Mouse (Mus musculus): ENCODE measurements around the gene Apol8.

The Apol8 gene

DNA sequence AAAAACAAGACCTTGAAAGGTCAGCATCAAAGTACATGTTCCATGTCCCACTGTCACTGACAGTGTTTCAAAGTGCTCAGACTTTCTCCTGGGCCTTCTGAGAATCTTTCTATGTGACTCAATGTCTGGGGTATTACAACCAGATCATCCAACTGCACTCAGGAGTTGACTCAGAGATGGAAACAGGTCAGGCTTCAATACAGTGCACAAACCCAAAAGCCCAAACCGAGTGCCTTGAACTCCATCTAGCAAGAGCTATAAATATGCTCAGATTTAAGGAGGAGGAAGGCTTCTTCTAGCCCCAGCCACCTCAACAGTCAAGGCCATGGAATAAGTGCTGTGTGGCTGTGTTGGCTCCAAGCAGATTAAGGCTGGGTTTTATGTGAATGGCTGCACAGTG is 29.0 kb upstream of the Apol8 start:
- DNase-seq (ENCODE audit: low spot score) = no peak

DNA sequence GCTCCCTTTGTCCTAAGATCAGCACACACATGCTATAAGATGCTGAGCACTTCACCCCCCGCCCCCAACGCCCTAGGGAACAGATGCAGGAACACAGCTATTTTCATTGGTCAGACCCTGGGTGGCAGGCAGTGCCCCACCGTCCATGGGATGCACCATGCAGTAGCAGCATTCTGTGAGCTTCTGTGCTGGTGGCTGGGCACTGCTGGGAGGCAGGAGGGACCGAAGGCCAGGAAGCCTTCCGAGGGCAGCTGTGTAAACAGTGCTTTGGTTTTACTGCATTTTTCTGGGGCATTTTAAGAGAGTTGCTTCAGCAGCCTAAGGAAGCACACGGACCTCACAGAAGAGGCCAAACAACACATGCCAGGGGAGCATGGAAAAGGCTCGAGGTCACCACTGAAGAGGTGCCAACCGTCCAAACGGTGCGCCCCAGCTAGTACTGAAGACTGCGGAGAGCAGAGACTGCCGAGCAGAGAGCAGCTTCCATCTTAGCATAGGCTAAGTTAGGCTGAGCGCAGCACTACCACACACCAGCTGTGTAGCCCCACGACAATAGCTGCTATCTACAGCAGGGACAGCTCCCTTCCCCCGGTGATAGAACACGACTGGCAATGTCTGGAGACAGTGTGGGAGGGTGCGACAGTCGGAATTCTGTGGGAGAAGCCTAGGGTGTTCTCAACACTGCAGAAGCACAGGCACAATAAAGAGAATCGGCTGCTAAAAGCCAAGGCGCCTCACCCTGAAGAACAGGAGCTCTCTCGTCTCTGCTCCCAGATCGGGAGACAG is 27.4 kb upstream of the Apol8 start:
- DNase-seq (ENCODE audit: low spot score) = no peak

DNA sequence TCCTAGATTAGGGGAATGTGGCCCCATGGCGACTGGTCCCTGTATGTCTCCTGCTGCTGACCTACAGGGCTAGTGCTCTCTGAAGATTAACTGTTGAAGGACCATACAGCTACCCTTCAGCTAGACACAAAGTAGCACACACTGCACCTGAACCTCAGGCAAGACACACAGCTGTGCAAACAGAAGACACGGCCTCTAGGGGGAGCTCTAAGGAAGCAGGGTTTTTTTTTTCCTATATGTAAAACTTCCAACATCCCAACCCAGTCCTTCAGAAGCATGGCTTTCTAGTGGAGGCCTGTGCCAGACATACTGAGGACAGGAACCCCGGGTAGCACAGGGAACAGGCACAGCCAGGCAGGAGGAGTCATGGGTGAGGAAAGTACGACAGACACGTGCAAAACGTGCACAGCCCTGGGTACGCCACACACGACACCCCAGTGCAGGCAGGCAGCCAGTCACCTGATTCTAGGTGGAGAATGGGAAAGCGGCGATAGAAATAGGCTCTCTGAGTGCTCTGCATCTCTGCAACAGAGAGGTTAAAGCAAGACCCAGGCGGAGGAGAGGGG is 25.7 kb upstream of the Apol8 start:
- no peak for DNase-seq (ENCODE audit: low spot score)

DNA sequence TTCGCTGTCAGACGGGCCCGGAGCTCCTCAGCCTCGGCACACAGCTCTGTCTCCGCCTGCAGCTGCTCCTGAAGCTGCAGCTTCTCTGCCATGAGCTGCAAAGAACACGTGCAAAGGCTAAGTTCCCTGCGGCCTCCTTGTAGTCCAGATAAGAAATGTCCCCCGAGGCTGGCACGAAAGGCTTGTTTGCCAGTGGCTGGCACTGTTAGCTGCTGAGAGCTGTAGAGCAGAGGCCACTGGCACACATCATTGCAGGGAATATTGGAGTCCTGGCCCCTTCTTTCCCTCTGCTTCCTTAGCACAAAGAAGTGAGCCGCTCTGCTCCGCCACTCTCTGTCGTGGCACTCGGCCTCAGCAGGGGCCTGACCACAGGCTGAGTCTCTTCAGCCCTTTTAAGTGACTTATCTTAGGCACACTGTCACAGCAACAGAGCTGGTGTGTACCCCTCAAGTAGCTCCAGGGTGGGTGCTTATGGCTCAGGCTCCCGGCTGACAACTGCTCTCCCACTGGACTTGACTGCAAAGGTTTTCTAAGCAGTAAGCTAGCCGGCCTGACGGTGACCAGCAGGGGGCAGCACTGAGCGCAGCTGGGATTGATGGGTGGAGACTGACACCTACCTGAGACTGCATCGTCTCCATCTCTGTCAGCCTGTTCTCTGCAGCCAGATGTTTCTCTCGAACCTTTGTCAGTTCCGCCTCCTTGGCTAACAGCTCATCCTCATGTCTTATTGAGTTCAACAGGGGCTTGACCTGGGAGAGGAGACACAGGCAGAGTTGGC is 18.6 kb upstream of the Apol8 start:
- no peak for DNase-seq (ENCODE audit: low spot score)

DNA sequence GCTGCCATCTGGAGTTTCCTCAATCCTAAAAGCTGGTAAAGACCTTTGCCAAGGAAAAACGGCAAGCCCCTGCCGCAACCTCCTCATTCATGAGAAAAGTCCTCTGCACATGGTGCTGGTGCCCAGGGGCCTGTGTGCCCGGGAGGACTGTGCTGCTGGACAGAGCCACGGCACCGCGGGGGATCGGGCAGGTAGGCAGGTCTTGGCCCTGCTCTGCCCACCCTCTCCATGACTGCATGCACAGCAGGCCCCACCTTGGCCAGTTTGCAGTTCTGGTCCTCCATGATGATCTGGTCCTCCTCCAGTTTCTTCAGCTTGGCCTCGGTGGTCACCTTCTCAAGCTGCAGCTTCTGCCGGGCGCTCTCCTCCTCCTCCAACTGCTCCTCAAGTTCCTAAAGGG is 17.5 kb upstream of the Apol8 start:
- DNase-seq (ENCODE audit: low spot score) = no peak

DNA sequence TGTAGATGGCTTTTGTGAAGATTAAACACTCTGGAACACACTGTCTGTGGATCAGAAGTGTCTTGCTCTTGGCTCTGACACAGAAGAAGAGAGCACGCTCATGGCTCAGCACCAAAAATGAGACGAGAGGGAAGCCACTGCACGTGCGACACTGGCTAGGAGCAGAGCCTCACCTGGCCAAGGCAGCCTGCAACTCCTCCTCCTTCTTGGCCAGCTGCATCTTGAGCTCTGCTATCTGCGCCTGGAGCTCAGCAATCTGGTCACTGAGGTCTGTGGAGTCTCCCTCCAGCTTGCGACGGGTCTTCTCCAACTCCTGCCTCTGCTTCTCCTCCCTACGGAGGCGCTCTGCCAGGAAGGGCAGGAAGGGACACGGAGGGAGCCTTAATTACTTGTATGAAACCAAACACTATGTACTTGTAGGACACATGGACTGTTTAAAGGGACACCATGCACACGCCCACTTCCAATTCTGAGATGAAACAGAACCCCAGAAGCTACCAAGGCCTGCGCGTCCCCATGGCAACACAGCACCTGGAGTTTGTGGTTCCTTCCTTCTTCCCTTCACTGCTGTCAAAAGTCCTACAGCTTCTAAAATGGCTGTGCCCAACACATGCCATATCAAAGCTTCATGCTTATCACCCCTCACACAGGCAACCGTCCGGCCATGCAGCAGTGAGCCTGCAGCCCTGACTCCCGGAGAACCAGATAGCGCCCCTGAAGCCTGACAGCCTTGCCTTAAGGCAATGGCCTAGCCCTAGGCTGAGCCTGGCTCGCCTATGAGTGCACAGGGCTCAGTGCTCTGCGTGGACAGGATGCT is 16.5 kb upstream of the Apol8 start:
- DNase-seq (ENCODE audit: low spot score) = no peak

DNA sequence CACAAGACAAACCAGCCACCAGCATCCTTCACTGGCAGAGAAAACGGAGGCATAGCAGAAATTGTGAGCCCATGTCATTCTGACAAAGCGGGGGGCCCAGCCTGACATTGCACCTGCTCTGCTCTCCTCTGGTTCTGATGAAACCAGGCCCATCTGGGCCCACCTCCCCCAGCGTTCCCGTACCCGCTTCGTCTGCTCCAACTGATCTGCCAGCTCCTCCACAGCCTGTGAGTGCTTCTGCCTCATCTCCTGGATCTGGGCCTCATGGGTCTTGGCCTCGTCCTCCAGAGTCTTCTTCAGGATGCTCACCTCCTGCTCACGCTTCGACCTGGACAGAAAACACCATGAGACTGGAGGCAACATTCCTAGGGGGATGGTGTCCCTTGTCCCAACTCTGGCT is 14.1 kb upstream of the Apol8 start:
- no peak for DNase-seq (ENCODE audit: low spot score)

DNA sequence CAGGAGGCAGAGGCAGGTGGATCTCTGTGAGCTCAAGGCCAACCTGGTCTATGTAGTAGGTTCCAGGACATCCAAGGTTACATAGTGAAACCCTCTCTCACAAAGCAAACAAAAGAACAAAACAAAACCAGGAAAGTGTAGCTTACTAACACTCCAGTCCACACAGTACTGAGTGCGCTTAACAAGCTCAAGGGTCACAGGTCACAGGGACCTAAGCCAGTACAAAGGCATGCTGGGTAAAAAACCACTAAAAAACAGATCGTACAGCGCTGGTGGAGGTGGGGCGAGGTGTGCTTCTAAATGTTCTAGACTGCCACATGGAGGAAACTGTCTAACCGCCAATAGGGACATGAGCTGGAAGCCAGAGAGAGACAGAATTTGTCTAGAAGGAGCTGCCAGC is 13.5 kb upstream of the Apol8 start:
- no peak for DNase-seq (ENCODE audit: low spot score)

DNA sequence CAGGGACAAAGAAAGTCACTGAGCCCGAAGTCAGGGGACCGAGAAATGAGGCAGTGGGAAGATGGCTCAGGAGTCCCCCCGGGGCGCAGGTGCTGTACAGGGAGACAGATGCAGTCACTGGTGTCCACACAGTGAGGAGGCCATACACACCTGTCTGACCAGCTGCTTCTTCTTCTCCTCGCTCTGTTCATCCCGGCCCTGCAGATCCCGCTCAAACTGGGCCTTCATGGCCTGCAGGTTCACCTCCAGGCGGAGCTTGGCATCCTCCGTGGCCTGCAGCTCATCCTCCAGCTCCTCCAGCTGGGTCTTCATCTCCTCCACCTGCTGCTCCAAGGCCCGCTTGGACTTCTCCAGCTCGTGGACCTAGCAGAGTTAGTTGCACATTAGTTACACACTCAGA is 10.2 kb upstream of the Apol8 start:
- no peak for DNase-seq (ENCODE audit: low spot score)

DNA sequence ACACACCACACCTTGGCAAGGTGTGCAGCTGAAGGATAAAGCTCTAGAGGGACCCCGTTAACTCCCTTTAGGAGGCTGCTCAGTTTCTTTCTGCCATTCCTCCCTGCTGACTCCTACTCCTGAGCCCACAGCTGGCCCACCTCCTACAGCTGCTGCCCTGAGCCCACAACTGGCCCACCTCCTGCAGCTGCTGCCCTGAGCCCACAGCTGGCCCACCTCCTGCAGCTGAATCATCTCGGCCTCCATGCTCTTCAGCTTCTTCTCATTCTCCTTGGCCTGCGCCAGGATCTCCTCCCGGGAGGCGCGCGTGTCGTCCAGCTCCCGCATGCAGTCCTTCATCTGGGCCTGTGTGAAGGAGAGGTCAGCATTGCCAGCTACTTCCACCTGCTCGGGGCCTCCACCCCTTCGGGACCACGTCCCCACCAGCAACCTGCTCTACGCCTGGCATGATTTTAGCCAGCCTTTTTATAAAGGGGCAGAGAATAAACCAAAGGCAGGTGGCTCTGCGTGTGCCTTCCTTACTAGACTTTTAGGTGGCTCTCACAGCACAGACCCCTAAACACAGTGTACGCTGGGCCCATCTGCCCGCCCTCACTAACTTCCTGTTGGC is 8.8 kb upstream of the Apol8 start:
- no peak for DNase-seq (ENCODE audit: low spot score)

DNA sequence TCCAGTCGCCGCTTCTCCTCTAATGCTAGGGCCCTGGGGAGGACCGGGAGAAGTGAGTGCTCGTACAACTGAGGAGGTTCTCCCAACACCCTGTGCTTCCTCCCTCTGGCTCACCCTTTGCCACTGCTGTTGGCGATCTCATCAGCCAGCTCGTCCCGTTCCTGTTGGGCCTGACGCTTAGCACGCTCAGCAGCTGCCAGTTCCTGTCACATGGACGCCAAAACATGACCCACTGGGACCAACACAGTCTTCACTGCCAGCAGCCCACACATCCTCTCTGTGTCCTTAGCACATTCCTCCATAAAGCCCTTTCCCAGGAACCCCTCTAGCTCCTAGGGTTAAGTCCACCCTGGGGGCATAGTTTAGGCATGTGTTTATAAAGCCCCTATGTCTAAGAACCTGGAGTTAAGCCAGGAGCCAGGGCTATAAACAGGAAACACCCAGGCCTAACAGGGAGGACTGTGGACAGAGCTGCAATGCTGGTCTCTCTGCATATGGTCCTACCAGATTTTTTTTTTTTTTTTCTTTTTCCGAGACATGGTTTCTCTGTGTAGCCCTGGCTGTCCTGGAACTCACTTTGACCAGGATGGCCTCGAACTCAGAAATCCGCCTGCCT is 7.7 kb upstream of the Apol8 start:
- no peak for DNase-seq (ENCODE audit: low spot score)

DNA sequence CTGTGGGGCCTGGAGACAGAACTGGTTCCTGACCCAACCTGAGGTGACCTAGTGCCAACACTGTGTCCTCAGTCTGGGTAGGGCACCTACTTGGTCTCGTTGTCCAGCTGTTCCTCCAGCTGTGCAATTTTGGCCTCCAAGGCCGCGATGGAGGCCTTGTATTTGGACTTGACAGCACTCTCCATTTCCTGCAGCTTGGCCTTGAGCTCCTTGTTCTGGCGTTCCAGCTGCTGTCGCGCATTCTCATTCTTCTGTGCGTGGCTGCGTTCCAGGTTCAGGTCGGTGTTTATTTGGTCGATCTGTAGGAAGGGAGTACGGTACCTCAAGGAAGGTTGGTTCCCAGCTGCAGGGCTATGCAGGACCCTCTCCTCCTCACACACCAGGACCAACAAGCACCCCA is 6.9 kb upstream of the Apol8 start:
- no peak for DNase-seq (ENCODE audit: low spot score)

DNA sequence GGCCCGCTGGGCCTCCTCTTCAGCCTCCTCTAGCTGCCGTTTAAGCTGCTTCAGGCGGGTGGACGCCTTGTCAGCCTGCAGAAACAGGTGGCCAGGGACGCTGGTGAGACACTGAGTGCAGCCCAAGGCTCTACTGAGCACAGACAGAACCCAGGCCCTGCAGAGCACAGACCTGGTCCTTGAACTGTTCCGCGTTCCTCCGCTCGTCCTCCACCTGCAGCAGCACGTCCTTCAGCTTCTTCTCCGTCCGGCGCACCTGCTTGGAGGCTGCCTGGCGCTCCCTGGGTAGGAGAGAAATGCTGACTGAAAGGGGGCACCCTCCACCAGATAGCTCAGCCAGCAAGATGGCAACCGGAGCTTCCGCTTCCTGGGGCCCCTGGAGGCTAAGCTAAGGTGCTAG is 6.2 kb upstream of the Apol8 start:
- no peak for DNase-seq (ENCODE audit: low spot score)

DNA sequence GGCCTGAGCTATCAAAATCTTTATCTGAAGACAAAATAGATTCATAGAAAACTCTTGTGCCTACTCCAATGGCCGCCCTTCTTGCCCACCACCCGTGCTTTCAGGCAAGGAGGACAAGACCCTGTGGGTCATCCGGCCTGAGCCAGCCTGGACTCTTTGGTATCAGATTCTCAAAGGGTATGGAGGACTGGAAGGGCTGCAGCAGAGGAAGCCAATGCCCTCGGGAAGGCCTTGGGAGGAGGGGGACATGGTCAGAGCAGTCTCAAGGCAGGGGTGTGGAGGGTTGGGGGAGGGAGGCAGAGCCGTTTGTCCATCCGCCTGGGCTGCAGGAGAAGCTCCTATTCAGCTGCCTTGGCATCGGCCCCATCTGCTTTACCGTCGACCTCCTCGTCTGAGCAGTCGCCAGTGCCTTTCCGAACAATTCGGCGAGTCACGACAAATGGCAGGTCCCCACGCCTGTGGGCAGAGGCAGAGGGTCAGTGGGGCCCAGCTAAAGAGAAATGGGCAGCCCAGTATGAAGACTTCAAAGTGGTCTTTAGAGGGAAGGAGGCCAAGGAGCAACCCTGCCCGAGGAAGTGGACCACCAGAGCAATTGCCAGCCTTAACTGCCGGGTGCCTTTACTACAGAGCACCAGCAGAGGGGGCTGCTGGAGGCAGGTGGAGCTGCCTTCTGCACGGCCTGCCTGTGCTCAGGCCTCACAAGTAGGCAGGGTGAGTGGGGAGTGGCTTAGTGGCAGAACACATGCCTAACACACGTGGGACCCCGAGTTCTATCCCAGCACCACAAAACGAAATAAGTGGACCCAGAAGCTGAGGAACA is 5.0 kb upstream of the Apol8 start:
- no peak for DNase-seq (ENCODE audit: low spot score)

DNA sequence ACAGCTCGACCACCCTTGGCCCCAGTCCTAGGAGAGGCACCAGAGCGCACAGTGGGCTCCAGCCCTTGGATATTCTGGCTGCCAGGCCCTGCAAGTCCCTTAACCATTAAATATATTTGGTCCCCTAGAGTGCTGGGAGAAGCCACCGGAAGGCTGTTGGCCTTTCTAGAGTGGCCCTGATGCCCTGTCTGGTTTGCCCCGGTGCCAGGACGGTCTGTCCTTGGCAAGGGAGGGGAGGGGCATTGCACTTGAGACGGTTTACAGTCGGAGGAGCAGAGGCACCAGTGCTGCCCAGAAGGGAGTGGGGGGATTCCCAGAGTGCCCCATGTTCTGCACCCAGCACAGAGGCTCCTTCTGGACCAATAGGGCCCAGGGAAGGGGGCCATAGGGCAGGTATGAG is 4.3 kb upstream of the Apol8 start:
- no peak for DNase-seq (ENCODE audit: low spot score)

DNA sequence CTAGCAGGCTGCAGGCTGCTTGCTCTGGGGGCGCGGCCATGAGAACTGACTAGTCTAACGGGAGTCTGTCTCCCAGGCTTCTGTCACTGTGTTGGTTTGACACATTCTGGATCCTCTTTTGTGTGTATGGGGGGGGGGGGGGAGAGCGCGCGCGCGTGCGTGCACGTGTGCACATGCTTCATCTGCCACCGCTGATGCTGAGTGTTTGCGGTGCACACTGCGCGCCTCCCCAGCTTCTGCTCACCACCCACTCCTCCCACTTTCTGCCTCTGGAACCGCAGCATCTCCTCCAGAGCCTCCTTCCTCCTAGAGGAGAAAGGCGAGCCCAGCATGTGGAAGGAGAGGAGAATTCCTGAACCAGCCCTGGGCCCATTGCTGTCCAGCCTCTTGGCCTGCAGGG is 3.2 kb upstream of the Apol8 start:
- DNase-seq (ENCODE audit: low spot score) = no peak

DNA sequence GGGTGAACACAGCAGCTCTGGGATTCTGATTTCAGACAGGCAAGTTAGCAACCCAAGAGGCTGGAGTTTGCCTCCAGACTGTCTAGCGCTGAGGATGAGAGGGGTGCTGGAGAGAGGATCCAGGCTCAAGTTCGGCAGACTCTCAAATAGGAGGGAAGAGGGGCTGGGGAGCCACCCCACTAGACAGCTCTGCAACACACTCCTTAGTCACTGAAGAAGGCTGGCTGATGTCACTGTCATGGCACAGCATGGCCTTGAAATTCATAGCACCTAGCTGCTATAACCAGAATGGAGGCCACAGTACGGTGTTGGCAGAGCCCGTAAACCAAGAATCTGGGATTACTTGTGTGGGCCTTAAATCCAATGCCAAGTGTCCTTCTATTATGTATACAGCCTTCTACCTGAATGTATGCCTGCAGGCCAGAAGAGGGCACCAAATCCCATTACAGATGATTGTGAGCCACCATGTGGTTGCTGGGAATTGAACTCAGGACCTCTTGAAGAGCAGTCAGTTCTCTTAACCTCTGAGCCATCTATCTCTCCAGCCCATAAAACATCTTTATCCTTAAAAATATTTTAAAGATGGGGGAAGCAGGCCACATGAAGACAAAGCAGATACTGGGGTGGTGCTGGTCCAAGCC is 903 bp upstream of the Apol8 start:
- DNase-seq (ENCODE audit: low spot score) = no peak

DNA sequence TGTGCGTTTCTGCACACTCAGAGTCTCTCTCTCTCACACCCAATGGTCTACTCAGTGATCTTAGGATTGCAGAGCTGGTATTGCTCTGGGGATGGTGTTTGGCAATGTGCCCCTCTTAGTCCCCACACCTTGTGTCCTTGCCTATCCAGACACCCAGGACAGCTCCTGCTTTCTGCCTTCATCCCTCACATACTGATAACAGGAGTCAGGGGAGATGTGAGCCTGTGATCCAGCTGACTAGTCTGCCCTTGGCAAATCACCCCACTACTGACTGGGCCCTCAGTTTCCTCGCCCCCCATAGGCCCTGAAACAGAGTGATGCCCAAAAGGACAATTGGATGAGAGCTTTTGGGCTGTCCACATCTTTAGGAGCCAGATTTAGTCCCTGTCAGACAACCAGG is 722 bp downstream of the Apol8 start:
- no peak for DNase-seq (ENCODE audit: low spot score)

DNA sequence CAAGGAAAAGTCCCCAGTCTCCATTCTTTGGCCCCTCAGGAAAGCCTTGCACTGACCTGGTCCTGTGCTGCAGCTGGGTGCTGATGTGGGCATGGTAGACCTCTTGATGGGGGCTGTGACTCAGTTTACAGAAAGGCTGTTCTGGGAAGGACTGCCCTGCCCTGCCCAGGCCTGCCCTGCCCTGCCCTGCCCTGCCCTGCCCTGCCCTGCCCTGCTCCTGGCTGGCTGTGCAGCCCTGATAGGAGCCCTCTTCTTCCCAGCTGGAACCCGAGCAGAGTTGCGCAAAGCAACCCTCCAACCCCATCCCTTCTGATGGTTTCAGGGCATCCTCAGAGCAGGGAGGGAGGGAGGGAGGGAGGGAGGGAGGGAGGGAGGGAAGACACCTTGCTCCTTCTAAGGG is 1.7 kb downstream of the Apol8 start:
- DNase-seq (ENCODE audit: low spot score) = no peak

DNA sequence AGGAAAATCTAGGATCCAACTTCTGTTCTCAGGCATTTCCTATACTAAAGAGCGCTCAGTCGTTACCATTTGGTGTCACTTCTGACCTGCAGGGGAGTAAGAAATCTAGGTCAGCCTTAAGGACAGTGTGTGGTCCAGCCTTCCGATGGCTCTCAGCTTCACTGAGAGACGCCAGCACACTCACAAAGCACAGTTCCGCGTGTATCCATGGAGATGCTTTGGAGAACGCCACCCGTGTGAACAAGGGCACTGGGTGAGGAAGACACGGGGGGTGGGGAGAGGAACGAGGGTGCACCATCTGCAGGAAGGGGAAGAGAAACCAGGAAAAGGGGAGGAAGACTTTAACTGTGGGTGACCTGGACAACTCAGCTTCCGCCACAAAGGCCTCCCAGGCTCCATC is 4.4 kb downstream of the Apol8 start:
- no peak for DNase-seq (ENCODE audit: low spot score)

Measured in layer of hippocampus, adult 9-10 months (tissue).